Mouse (Mus musculus): ENCODE measurements at regions not wholly inside any gene's neighbourhood (a gene's known extent, or its start where the extent isn't known, plus 50 kb on each side); places are given as distances from the start of the nearest gene placed in this dataset.
A peak's percentile ranks its signal among the peaks of the same experiment; 100 is the strongest.

GRCm38 (mm10) chr7:128910134-128910533 is 165.4 kb downstream of the Sec23ip start:
- no peak for TF ChIP-seq ZNF384 (IDR thresholded peaks at IDR 0.05; ENCODE audit: low read depth, low read length)
- no peak for TF ChIP-seq POLR2AphosphoS5 (IDR thresholded peaks at IDR 0.05; ENCODE audit: borderline replicate concordance, low read depth, low read length)
- TF ChIP-seq HCFC1 (IDR thresholded peaks at IDR 0.05; ENCODE audit: low read depth, low read length), result no peak
- TF ChIP-seq GATA1 (IDR thresholded peaks at IDR 0.05; ENCODE audit: low read depth, low read length), result no peak
- TF ChIP-seq ELF1 (IDR thresholded peaks at IDR 0.05; ENCODE audit: low read depth, low read length), result no peak
- no peak for TF ChIP-seq MAX (IDR thresholded peaks at IDR 0.05; ENCODE audit: low read length)
- TF ChIP-seq MAZ (IDR thresholded peaks at IDR 0.05; ENCODE audit: low read depth, low read length), result no peak
- TF ChIP-seq TBP (IDR thresholded peaks at IDR 0.05; ENCODE audit: low read depth, low read length), result no peak
- TF ChIP-seq UBTF (IDR thresholded peaks at IDR 0.05; ENCODE audit: borderline replicate concordance, insufficient read depth, low read depth, low read length), result no peak
- TF ChIP-seq TCF12 (IDR thresholded peaks at IDR 0.05; ENCODE audit: low read depth, low read length), result no peak
- no peak for TF ChIP-seq MYB (IDR thresholded peaks at IDR 0.05; ENCODE audit: low read depth, low read length)
- no peak for TF ChIP-seq MAFK (IDR thresholded peaks at IDR 0.05; ENCODE audit: borderline replicate concordance, low read depth, low read length)
- TF ChIP-seq GABPA (IDR thresholded peaks at IDR 0.05; ENCODE audit: low read depth, low read length), result no peak
- no peak for TF ChIP-seq CTCF (IDR thresholded peaks at IDR 0.05 in 2 of 3, conservative IDR thresholded peaks at IDR 0.05 in 1 of 3; ENCODE audit: control insufficient read depth in 1 of 3, insufficient read depth in 1 of 3, low read depth in 2 of 3, low read length in 3 of 3, poor library complexity in 1 of 3, severe bottlenecking in 1 of 3)
- no peak for TF ChIP-seq ETS1 (IDR thresholded peaks at IDR 0.05; ENCODE audit: low read depth, low read length)
- TF ChIP-seq POLR2A (IDR thresholded peaks at IDR 0.05; ENCODE audit: control insufficient read depth in 1 of 2, insufficient read depth in 1 of 2, low read depth in 1 of 2, low read length in 2 of 2, poor library complexity in 1 of 2), result no peak
- H3K4me3 ChIP-seq (ENCODE audit: control insufficient read depth in 1 of 2, insufficient read depth in 1 of 2, low read depth in 2 of 2, low read length in 2 of 2), result no peak overlapping the region
- no peak for DNase-seq (ENCODE audit: low read depth, low spot score)
- H3K9me3 ChIP-seq (replicated peaks; ENCODE audit: insufficient read depth, low read length), result no peaks in the 10 kb centered on the region
- H3K27me3 ChIP-seq (ENCODE audit: control insufficient read depth in 1 of 2, insufficient read depth in 2 of 2, low read length in 2 of 2), result no peaks in the 10 kb centered on the region
- H3K27ac ChIP-seq (ENCODE audit: control insufficient read depth, low read depth, low read length), result no peak overlapping the region
- no peaks in the 10 kb centered on the region for H3K79me2 ChIP-seq (ENCODE audit: control insufficient read depth, insufficient read depth, low read length, poor library complexity)
- H3K36me3 ChIP-seq (ENCODE audit: control insufficient read depth in 1 of 2, insufficient read depth in 2 of 2, low read length in 2 of 2), result no peaks in the 10 kb centered on the region
- no peak overlapping the region for H3K9ac ChIP-seq (ENCODE audit: control insufficient read depth, low read depth, low read length, poor library complexity, severe bottlenecking)
- H3K4me1 ChIP-seq (ENCODE audit: control insufficient read depth in 1 of 2, insufficient read depth in 2 of 2, low read length in 2 of 2), result no peaks in the 10 kb centered on the region; a peak in 1 of 4 replicates

- H3K9me3 ChIP-seq (replicated peaks; ENCODE audit: insufficient read depth, low read length), result no peaks in the 10 kb centered on the region
- H3K4me3 ChIP-seq (ENCODE audit: control insufficient read depth in 1 of 2, insufficient read depth in 1 of 2, low read depth in 2 of 2, low read length in 2 of 2), result no peak overlapping the region
- no peaks in the 10 kb centered on the region for H3K27me3 ChIP-seq (ENCODE audit: control insufficient read depth in 1 of 2, insufficient read depth in 2 of 2, low read length in 2 of 2)
- H3K79me2 ChIP-seq (ENCODE audit: control insufficient read depth, insufficient read depth, low read length, poor library complexity), result no peaks in the 10 kb centered on the region
- H3K27ac ChIP-seq (ENCODE audit: control insufficient read depth, low read depth, low read length), result no peak overlapping the region
- H3K9ac ChIP-seq (ENCODE audit: control insufficient read depth, low read depth, low read length, poor library complexity, severe bottlenecking), result no peak overlapping the region
- TF ChIP-seq GABPA (IDR thresholded peaks at IDR 0.05; ENCODE audit: low read depth, low read length) (no peak), USF1 (IDR thresholded peaks at IDR 0.05; ENCODE audit: low read depth, low read length) (no peak), HCFC1 (IDR thresholded peaks at IDR 0.05; ENCODE audit: low read depth, low read length) (no peak)
- H3K36me3 ChIP-seq (ENCODE audit: control insufficient read depth in 1 of 2, insufficient read depth in 2 of 2, low read length in 2 of 2), result no peaks in the 10 kb centered on the region
- DNase-seq (ENCODE audit: low read depth, low spot score), result peak; percentile 21
- H3K4me1 ChIP-seq (ENCODE audit: control insufficient read depth in 1 of 2, insufficient read depth in 2 of 2, low read length in 2 of 2), result no peaks in the 10 kb centered on the region
These were observed 193.4 kb downstream of the Sec23ip start for GRCm38 (mm10) chr7:128937976-128938730.

All from MEL (cell line).